Mouse (Mus musculus) yolk sac, embryonic 10.5 days (tissue): ENCODE measurements at regions not wholly inside any gene's neighbourhood (a gene's known extent, or its start where the extent isn't known, plus 50 kb on each side); places are given as distances from the start of the nearest gene placed in this dataset.
A peak's percentile ranks its signal among the peaks of the same experiment; 100 is the strongest.

ENCODE experiments used
- DNase-seq: peaks from one replicate; pipeline ENCODE4 v3.0.0-alpha.2; 2017; ENCODE audit warnings: low spot score

GRCm38 (mm10) chr8:77774551-77775335 lies 50.5 kb upstream of the Ednra start:
- DNase-seq = peak; percentile 12

- DNase-seq = no peak
Measured at GRCm38 (mm10) chr8:77775526-77775925, 51.3 kb upstream of the Ednra start.

DNA sequence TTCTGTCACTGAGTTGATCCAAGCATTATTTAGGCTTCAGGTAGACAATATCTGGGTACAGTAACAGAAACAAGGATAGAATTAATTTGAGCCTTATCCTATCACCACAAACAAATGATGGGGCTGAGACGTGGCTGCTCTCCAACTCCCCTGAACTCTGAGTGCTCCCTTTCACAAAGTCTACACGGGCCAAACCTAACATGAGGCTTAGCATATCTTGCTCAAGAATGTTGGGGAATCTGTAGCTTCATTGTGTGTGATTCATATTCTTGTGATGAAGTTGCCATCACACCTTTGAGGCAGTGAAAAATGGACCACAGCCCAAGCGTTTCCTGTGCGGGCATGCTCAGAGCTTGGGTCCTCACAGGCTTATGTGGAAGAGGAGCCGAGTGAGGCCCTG lies 53.3 kb upstream of the Ednra start:
- no peak for DNase-seq

DNA sequence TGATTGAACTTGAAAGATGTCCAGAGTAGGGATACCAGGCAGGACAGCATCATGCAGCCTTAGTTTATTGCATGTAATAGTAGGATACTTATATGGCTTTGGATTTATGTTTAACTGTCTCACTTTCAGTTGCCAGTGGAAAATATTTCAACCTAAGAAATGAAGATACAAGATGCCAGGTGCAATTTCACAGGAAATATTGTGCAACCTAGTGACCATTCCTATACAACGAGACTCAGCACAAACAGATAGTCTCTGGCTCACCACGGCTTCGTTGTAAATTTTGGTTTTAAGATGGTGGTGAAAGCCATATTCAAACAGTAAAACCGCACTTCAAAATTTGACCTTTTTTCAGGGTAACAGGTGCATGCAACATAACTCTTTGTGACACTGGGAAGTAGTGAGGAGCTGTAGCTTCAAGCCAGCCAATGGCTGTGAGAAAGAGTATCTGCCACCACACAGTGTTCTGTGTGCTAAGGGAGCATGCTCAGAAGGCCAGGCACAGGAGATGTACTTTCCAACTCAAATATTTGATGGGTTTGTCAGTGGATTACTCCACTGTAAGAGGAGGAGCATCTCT lies 61.5 kb upstream of the Ednra start:
- DNase-seq = no peak

- DNase-seq = no peak
Measured at GRCm38 (mm10) chr8:77794911-77795310, 70.6 kb upstream of the Ednra start.

DNA sequence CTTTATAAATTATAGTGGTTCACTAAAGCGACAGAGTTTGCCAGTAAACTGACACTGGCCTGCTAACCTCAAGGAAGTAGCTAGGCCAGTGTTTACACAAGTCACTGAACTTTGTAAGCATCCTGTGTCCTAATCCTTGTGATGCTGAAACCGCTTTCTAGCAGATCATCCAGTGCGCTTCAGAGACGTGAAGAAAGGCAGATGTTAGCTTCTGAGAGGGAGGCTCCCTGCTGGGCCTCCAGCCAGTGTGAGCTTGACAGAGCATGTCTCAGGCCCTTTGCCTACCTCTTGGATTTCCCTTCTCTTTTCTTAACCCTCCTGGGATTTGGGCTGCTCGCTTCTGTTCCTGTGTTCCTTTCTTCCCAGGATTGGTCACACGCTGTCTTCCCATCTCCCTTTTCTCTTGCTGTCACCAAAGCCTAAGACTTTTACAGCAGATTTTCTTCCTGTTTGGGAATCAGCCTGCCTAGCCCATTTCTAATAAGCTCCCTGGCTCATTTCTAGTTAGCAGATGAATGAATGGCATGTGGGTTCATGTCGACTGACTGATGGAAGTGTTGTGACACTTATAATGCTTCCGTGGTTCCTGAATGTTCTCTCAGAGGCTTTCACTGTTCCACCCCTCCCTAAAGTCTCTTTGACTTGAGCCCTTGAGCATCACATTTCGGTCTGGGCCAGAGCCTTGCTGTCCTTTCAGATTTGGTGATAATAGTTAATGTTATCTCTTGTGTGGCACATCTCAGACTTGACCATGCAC lies 79.1 kb upstream of the Ednra start:
- peak; percentile 26 for DNase-seq

GRCm38 (mm10) chr8:77804536-77804935 lies 80.3 kb upstream of the Ednra start:
- DNase-seq = no peak

DNA sequence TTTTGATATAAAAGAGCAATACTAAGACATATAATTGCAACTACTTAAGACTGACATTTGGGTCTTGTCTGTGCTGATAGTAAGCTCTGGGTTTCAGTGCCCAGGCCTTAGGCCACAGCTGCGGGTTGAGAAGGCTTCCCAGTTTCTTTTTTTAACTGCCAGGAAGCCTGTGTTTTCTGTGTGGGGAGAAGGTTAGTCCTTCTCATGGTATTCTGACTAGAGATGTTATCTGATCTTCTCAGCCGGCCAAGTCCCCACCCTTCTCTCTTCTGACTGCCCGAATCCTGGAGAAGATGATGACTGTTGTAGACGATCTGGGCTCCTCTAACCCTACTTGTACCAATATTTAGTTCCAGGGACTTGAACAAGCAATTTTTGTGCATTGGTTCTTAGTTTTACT lies 80.7 kb upstream of the Ednra start:
- DNase-seq = no peak

DNA sequence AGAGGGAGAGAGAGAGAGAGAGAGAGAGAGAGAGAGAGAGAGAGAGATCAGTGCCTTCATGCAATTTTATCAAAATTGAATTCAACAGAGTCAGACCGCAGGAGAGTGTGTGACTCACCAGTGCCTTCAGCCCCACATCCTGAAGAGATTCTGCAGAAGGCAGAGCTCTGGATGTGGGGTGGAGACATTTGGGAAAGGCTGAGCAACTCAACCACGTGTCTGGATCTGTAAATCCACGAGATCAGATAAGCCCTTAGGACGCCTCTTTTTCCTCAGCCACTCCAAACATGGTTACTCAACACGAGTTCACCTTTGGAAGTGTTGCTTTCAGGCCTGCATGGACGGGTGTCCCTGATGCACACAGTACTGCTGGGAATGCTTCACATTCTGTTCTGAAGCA lies 81.4 kb upstream of the Ednra start:
- no peak for DNase-seq

DNA sequence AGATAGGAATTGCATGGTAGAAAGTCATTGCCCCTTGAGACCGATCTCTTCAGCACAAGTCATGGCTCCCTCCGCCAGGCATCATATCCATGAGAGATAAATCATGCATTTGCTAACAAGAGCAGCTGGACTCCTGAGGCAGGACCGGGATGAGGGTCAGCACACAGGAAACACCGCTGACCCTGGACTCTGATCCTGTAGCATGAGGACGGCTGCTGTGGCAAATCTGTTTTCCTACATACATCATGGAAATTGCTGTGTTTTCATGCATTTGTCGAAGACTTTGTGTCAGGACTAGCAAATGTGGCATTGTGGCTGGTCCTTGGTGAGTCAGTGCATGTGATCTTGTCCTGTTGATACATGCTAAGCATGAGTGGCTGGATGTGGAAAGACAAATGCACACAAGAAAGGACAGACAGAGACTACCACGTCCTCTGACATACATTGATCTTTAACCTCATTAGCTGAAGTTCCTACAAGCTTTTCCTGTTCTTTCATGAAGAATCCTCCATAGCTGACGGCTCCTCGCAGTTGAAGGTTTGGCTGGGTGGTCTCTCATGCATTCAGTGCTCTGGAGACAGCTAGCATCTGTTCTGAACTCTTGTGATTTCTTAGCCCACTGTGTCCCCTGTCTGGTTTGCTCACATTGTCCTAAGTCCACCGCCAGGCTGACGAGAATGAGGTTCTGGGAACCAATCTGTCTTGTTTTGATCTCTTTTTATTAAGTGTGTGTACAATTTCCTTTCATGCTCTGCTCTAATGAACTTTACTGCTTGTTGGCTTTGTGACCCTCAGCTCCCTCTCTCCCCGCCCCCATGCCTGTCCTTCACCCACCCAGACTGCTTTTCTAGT lies 90.8 kb upstream of the Ednra start:
- no peak for DNase-seq

DNA sequence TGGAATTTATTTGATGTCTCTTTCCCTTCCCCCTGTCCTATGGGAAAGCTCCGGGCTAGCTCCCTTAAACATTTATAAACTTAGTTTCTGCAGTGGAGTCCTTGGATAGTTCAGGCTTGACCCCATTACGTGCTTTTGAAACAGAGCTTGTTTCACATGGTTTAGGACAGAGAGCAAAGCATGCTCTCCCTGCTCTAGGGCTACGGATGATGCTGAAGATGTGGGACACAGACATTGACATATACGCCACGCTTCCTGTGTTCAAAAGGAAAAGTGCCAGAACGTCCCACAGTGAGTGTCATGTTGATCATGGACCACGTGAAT lies 91.3 kb upstream of the Ednra start:
- no peak for DNase-seq

- no peak for DNase-seq
Measured at GRCm38 (mm10) chr8:77816217-77816616, 92.0 kb upstream of the Ednra start.

DNA sequence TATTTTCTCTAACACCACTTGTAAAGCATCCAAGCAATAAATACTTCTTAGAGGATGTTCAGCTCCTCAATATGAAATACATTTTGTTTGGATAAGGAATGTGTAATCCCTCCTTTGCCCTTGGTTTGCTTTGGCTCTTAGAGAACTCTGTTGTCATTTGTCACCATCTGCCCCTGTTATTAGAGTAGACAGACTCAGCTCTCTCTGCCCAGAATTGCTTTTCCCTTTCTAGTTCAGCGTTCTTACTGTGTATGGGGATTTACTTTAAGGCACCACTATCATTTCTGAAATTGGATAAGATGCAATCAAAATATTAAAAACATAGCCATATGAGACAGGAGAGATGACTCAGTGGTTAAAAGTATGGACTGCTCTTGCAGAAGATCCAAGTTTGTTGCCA lies 101.5 kb upstream of the Ednra start:
- DNase-seq = no peak

- DNase-seq = no peak
Measured at GRCm38 (mm10) chr8:77826255-77826654, 102.0 kb upstream of the Ednra start.

DNA sequence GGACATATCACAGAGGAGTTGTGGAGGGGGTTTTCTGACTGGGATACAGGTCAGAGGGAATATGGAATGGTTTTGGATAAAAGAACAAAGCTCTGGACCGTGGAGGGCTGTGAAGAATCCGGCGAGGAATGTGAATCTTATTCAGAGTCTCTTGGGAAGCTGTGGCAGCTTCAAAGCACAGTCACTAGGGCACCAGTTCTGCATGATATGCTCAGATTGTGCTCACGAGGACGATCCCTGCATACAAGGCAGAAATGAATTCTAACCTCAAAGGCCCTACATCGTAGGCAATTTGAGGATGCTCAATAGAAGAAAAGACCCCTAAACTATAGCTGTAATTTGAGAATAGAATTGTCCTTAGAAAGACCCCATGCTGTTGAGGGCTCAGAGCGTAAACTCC lies 103.8 kb upstream of the Ednra start:
- DNase-seq = no peak

GRCm38 (mm10) chr8:77829126-77829748 lies 105.0 kb upstream of the Ednra start:
- DNase-seq = peak; percentile 15

DNA sequence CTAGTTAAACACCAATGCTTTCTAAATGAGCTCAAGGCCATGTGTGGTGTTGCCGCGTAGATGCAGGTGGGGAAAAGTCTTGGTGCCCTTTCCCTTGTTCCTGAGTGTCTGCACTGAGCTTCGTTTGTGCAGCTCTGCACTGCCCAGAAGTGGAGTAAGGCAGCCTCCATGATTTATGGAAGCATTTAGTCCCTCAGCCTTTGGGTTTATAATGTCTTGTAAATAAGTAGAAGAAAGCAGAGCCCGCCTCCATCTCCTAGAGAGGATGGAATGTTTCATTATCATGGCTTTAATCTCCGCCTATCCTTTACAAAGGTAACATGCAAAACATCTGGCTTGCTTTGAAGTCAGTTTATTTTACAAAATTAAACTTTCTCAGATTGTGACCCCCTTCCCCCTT lies 105.5 kb upstream of the Ednra start:
- no peak for DNase-seq

- DNase-seq = no peak
Measured at GRCm38 (mm10) chr8:77834283-77834682, 110.0 kb upstream of the Ednra start.

GRCm38 (mm10) chr8:77836902-77837489 lies 112.7 kb upstream of the Ednra start:
- DNase-seq = no peak

DNA sequence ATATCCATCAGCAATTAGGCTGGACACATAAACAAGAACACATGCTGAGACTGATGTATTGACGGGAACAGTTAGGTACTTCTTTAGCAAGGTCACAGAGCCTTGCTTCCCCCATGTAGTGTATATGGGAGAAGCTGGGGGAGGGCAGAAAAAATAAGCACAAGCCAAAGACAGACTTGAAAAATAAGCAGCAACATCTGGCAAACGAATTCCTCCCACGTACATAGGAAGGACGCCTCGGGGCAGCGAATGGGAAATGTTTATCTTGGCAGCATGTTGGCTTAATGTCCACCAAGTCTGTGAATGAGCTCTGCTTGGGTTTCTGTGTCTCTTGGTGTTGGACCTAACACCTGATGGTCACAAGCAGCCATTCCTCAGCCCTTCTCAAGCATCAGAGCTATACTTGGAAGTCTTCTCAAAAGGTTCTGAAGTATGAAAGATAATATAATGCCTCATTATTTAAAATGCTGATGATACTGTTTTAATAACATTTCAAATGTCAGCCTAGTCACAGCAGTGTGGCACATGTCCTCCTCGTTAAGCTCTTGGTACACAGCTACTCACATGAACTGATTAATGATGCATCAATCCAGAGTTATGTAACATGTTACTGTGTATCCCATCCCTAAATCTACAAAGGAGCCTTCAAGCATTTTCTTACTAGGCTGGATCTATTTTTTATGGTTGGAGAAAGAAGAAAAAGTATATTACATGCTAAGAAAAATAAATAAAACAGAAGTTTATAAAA lies 118.3 kb upstream of the Ednra start:
- DNase-seq = no peak

DNA sequence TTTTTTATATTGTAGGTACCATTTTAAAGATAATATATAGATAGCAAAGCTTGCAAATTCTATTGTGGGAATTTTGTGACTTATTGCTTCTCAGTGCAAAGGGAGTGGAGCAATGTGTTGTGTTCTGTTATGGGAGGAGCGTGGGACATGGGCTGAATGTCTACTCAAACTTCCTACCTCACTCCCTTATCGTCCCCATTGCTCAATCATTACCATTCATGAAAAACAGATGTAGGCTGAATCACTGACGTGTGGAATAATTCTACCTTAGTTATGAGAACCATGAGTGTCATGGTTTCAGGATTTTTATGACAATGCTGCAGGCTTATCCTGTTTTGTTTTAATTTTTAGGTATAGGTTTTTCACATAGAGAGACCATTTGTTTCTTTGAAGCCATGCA lies 119.0 kb upstream of the Ednra start:
- DNase-seq = no peak
